Mouse (Mus musculus) forebrain, postnatal 0 days (tissue): Measurements from ENCODE around the gene Scn8a. TPM values are rescaled to one million over a fixed set of nuclear protein-coding genes. Genes with fewer than 3 reads are reported as not detected.

Source experiments
- ATAC-seq: fragments of 200-750 bp; cut with Nextera tagmentation; 2 replicates; pipeline ENCODE4 v1.8.0; 2017; ENCODE audit warnings: mild to moderate bottlenecking, moderate library complexity
- DNase-seq: peaks from one replicate; pipeline ENCODE4 v3.0.0-alpha.2; 2015
- H3K27ac ChIP-seq: fragments of 300-500 bp; sonication (generic); 2 replicates; pipeline ENCODE4 v1.5.1; 2014; ENCODE audit warnings: low read depth, mild to moderate bottlenecking, antibody characterized with exemption, low read length, moderate library complexity, mixed read lengths
- H3K27me3 ChIP-seq: fragments of 300-500 bp; sonication (generic); 2 replicates; pipeline ENCODE4 v1.6.1; 2014; ENCODE audit warnings: mild to moderate bottlenecking, low read length, mixed read lengths; ENCODE audit not compliant: insufficient read depth
- H3K36me3 ChIP-seq: fragments of 300-500 bp; sonication (generic); 2 replicates; pipeline ENCODE4 v1.6.1; 2014; ENCODE audit warnings: mild to moderate bottlenecking, moderate library complexity; ENCODE audit not compliant: insufficient read depth
- H3K4me1 ChIP-seq: fragments of 300-500 bp; sonication (generic); 2 replicates; pipeline ENCODE4 v1.6.1; 2014; ENCODE audit warnings: antibody characterized with exemption; ENCODE audit not compliant: insufficient read depth
- H3K4me2 ChIP-seq: fragments of 300-500 bp; sonication (generic); 2 replicates; pipeline ENCODE4 v1.6.1; 2014; ENCODE audit warnings: low read depth, mild to moderate bottlenecking, moderate library complexity
- H3K4me3 ChIP-seq: fragments of 300-500 bp; sonication (generic); 2 replicates; pipeline ENCODE4 v1.5.1; 2014; ENCODE audit warnings: low read depth, low read length, mixed read lengths
- H3K9ac ChIP-seq: fragments of 300-500 bp; sonication (generic); 2 replicates; pipeline ENCODE4 v1.6.1; 2014; ENCODE audit warnings: mild to moderate bottlenecking
- H3K9me3 ChIP-seq: fragments of 300-500 bp; sonication (generic); 2 replicates; pipeline ENCODE4 v1.6.1; 2016; ENCODE audit warnings: low read length
- CTCF ChIP-seq: sonication (generic); IDR thresholded peaks from 2 replicates; pipeline ENCODE4 v1.5.1; 2016; ENCODE audit warnings: antibody characterized with exemption, control low read depth, low read depth
- WGBS: fragments of 180-500 bp; shearing (Covaris S2); extraction: QIAGEN DNeasy Blood & Tissue Kit; methylation state at CpG from one replicate; pipeline ENCODE4 v1.1.7; 2014; 5-methylcytosine and 5-hydroxymethylcytosine counted together
- polyA plus RNA-seq: library from polyadenylated mRNA; unstranded; fragments of >200 nt; fragmentation: Nextera tagmentation; extraction: Ambion mirVana; gene quantifications from 2 replicates; pipeline ENCODE4 v1.2.1, GENCODE M21; 2015
- total RNA-seq: library from RNA; depleted of rRNA; stranded (reverse); fragments of >200 nt; gene quantifications from 2 replicates; pipeline ENCODE4 v1.2.3, GENCODE M21; 2014

The Scn8a gene
- total and polyA plus RNA-seq, 2 experiments from 2014 or later: 15.5 to 26.9 TPM

DNA sequence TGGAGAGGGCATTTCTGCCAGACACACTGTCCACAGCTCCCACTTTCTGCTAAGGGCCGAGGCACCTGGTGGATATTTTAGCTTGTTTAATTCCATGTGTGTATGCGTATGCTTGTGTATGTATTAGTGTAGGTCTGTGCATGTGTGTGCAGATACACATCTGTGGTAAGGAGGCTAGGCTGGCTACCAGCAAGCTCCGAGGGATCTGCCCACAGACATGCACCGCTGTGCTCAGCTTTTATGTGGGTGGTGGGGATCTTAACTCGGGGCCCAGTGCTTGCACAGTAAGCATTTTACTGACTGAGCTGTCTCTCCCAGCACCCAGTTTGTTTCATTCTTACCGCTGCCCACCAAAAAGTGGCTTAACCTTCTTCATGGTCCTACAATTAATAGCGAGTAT is 137.6 kb downstream of the Scn8a start:
- Histone ChIP-seq H3K4me1 (no peaks in the 10 kb centered on the region), H3K4me3 (no peak overlapping the region), H3K9me3 (no peaks in the 10 kb centered on the region), H3K4me2 (no peak overlapping the region), H3K27ac (no peak overlapping the region), H3K9ac (no peak overlapping the region), H3K27me3 (no peaks in the 10 kb centered on the region), H3K36me3 (peaks cover 16% of the 10 kb centered on the region)
- TF ChIP-seq CTCF: no peak
- ATAC-seq (no peak), DNase-seq (no peak)
- WGBS: 69% methylated on average over 7 of the region's 7 CpGs

DNA sequence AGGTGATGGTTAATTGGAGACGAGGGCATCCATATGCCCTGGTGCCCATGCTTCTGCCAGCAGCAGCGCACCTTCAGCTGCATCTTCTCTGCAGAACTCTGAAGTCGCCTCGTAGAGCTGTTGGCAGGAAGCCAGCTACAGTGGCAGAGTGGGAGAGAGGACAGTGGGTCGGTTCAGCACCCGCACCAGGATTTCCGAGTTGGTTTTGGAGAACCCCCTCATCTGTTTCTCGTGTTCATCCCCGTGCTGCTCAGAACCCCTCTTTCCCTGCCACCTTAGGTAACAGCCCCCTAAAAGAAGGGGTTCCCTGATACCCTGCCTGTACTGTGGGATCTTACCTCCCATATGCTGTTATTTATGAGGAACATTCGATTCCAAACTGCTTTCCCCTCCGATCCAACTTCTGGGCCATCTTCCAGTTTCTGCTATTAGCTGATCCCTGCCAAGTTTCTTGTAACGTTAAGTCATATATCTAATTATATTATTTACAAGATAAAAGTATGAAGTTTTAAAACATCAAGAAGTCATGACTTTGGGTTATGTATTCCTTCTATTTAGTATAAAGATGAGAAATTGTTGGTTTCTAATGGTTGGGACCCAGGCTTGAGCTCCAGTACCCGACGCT is 138.8 kb downstream of the Scn8a start:
- H3K27ac ChIP-seq: no peak overlapping the region
- no peak overlapping the region for H3K4me3 ChIP-seq
- no peaks in the 10 kb centered on the region for H3K9me3 ChIP-seq
- TF ChIP-seq CTCF: no peak
- H3K27me3 ChIP-seq: no peaks in the 10 kb centered on the region
- DNase-seq (peak; percentile 33), ATAC-seq (no peak)
- no peak overlapping the region for H3K9ac ChIP-seq
- H3K4me2 ChIP-seq: no peak overlapping the region
- WGBS: 59% methylated on average over 14 of the region's 14 CpGs
- peaks cover 15% of the 10 kb centered on the region for H3K36me3 ChIP-seq
- H3K4me1 ChIP-seq: no peaks in the 10 kb centered on the region

DNA sequence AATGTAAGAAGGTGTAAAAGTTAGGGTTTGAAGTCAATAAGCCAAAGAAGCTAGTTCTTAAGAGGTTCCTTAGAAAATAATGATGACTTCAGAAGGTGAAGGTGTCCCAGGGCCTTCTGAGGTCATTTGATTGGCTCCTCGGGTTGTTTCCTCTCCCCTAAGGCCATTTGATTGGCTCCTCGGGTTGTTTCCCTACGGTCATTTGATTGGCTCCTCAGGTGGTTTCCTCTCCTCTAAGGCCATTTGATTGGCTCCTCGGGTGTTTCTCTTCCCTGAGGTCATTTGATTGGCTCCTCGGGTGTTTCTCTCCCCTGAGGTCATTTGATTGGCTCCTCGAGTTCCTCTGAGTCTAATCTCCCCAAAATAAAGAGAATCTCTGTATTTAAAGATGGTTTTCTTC is 141.7 kb downstream of the Scn8a start:
- Histone ChIP-seq H3K9me3 (no peaks in the 10 kb centered on the region), H3K36me3 (peaks cover 33% of the 10 kb centered on the region), H3K27me3 (no peaks in the 10 kb centered on the region), H3K4me1 (no peaks in the 10 kb centered on the region), H3K4me2 (no peak overlapping the region), H3K4me3 (no peak overlapping the region), H3K9ac (no peak overlapping the region), H3K27ac (no peak overlapping the region)
- no peak for TF ChIP-seq CTCF
- ATAC-seq: no peak
- DNase-seq: no peak
- 88% methylated on average over 6 of the region's 6 CpGs for WGBS

DNA sequence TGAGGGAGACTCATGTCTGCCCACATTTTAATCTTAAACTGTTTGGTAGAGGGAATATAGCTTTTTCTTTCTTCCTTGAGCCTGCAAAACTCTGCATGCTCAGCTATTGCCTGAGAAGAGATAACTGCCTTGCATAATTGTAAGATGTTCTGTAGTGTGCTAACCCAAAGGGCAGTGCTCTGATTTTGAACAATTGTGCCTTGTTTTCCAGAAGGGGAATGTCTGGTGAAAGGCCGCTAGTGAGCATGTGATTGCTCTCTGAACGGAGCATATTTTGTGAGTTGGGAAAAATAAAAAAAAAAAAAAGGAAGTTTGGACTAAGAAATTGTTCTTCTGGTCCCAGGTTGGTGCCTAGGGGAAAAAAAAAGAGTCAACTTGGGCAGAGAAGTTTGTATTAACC is 159.3 kb downstream of the Scn8a start:
- DNase-seq (no peak), ATAC-seq (no peak)
- no peak overlapping the region for H3K27ac ChIP-seq
- no peaks in the 10 kb centered on the region for H3K4me1 ChIP-seq
- H3K4me3 ChIP-seq: no peak overlapping the region
- WGBS: 48% methylated on average over 2 of the region's 2 CpGs
- H3K36me3 ChIP-seq: peaks cover 37% of the 10 kb centered on the region
- H3K27me3 ChIP-seq: no peaks in the 10 kb centered on the region
- no peaks in the 10 kb centered on the region for H3K9me3 ChIP-seq
- TF ChIP-seq CTCF: no peak
- H3K9ac ChIP-seq: no peak overlapping the region
- H3K4me2 ChIP-seq: no peak overlapping the region

DNA sequence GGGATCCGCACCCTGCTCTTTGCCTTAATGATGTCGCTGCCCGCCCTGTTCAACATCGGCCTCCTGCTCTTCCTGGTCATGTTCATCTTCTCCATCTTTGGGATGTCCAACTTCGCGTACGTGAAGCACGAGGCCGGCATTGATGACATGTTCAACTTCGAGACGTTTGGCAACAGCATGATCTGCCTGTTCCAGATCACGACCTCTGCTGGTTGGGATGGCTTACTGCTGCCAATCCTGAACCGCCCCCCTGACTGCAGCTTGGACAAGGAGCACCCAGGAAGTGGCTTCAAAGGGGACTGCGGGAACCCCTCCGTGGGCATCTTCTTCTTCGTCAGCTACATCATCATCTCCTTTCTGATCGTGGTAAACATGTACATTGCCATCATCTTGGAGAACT is 170.0 kb downstream of the Scn8a start:
- Histone ChIP-seq H3K4me1 (no peaks in the 10 kb centered on the region), H3K27ac (no peak overlapping the region), H3K36me3 (peaks cover 50% of the 10 kb centered on the region), H3K4me2 (no peak overlapping the region), H3K9me3 (no peaks in the 10 kb centered on the region), H3K4me3 (no peak overlapping the region), H3K9ac (no peak overlapping the region), H3K27me3 (peaks cover 6% of the 10 kb centered on the region; the same call in 1 of the 2 replicates)
- 67% methylated on average over 17 of the region's 17 CpGs for WGBS
- DNase-seq: no peak
- ATAC-seq: no peak
- TF ChIP-seq CTCF: peak; percentile 51

DNA sequence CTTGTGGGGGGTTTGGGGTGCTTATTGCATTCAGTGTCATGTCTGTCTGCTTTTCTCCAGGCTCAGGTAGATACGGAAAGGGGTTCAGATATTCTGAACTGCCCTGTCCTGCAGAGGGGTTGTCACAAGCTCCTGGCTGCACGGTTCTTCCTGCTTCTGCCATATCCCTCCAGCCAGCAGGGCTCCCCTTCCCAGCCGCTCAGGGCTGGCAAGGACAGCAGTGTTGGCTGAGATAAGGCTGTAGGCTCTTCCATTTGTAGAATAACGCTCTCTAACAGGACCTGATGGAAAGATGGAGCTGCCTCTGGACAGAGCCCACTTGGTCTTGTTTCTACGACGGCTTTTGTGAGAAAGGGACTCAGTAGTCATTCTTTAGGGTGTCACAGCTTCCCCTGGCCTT is 172.3 kb downstream of the Scn8a start:
- Histone ChIP-seq H3K9ac (no peak overlapping the region), H3K4me1 (no peaks in the 10 kb centered on the region), H3K9me3 (no peaks in the 10 kb centered on the region), H3K4me3 (no peak overlapping the region), H3K27ac (no peak overlapping the region), H3K4me2 (no peak overlapping the region), H3K36me3 (peaks cover 32% of the 10 kb centered on the region), H3K27me3 (peaks cover 22% of the 10 kb centered on the region)
- no peak for DNase-seq
- no peak for TF ChIP-seq CTCF
- ATAC-seq: no peak
- WGBS: 72% methylated on average over 6 of the region's 6 CpGs

DNA sequence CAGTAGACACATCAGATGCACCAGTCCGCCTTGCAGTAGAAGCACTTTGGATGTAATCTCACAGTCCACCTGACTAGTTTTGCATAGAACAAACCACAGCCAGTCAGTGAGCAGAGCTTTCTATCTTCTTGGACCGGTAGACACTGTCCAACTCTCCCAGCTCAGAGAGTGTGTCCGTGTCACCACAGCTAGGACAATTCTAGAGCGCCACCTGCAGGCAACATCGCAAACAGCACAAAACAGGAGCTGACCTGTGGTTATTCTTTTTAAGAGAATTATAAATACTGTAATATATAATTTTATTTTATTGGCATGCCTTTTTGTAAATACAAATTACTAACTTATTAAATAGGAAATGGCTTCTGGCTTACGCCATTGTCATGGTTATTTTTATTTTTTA is 173.0 kb downstream of the Scn8a start:
- peak; percentile 77 for TF ChIP-seq CTCF
- H3K4me1 ChIP-seq: no peaks in the 10 kb centered on the region
- no peaks in the 10 kb centered on the region for H3K9me3 ChIP-seq
- H3K4me2 ChIP-seq: no peak overlapping the region
- no peak overlapping the region for H3K27ac ChIP-seq
- H3K9ac ChIP-seq: no peak overlapping the region
- WGBS: 28% methylated on average over 6 of the region's 6 CpGs
- DNase-seq: peak; percentile 74
- peaks cover 25% of the 10 kb centered on the region for H3K27me3 ChIP-seq
- H3K4me3 ChIP-seq: no peak overlapping the region
- H3K36me3 ChIP-seq: peaks cover 28% of the 10 kb centered on the region
- ATAC-seq: no peak; the same call in 1 of the 2 replicates
